Mouse (Mus musculus): ENCODE data around the gene Gm10192. TPM values are rescaled to one million over a fixed set of nuclear protein-coding genes. Genes with fewer than 3 reads are reported as not detected.

The Gm10192 gene
- total and polyA plus RNA-seq, 2 experiments = not detected

- no peak for DNase-seq (ENCODE audit: extremely low read depth, low read depth, low spot score)
- WGBS = 86% methylated on average over 2 of the region's 2 CpGs
- no peak overlapping the region for H3K4me3 ChIP-seq (ENCODE audit: insufficient read depth, low read depth, low read length)
- no peaks in the 10 kb centered on the region for H3K27me3 ChIP-seq (ENCODE audit: control insufficient read depth, insufficient read depth, low read length)
- H3K27ac ChIP-seq (replicated peaks; ENCODE audit: insufficient read depth, low read depth, low read length) = no peak overlapping the region
- H3K79me2 ChIP-seq (ENCODE audit: control insufficient read depth, insufficient read depth, low read length) = no peaks in the 10 kb centered on the region
- no peaks in the 10 kb centered on the region for H3K36me3 ChIP-seq (ENCODE audit: control insufficient read depth, insufficient read depth, low read length)
- no peak for TF ChIP-seq POLR2A (IDR thresholded peaks at IDR 0.05; ENCODE audit: extremely low read depth, insufficient read depth, low read length)
- no peak for TF ChIP-seq CTCF (IDR thresholded peaks at IDR 0.05; ENCODE audit: low read depth, low read length)
- H3K4me1 ChIP-seq (ENCODE audit: control insufficient read depth, insufficient read depth, low read length) = no peaks in the 10 kb centered on the region
- H3K9ac ChIP-seq (ENCODE audit: low read depth, low read length) = no peak overlapping the region
Measured at GRCm38 (mm10) chr4:97142484-97142883, 40.5 kb downstream of the Gm10192 start.
